Mouse (Mus musculus): ENCODE data around the gene Nelfcd. TPM values are rescaled to one million over a fixed set of nuclear protein-coding genes. Genes with fewer than 3 reads are reported as not detected.

Gene Nelfcd
- total RNA-seq, 2 experiments from 2014 or later, result 58.8 to 77.5 TPM

- peak; percentile 99 to 100 for DNase-seq (ENCODE audit: low spot score in 2 of 2)
Observed at GRCm38 (mm10) chr2:174472818-174473549, 57.4 kb downstream of the Nelfcd start, which contains the start of gene Prelid3b. Gene Prelid3b, minus strand, starts transcription at chr2:174473081.

GRCm38 (mm10) chr2:174473550-174473927 is 57.9 kb downstream of the Nelfcd start:
- no peak for DNase-seq (ENCODE audit: low spot score in 2 of 2)

Other genes with a start within 250 kb of the Nelfcd start
- gene Gnas, start 131.5 kb upstream of the Nelfcd start, total RNA-seq (2021), result 1,000 to 10,000 TPM; 3,196 to 3,475 TPM
- gene Gm20721, start 69.1 kb upstream of the Nelfcd start, total RNA-seq (2021), result 1 to 10 TPM; 4.8 to 6.4 TPM
- 10 to 100 TPM; 80.8 to 95.9 TPM for gene Ctsz, start 23.2 kb downstream of the Nelfcd start, total RNA-seq (2021)
- under 1 TPM; 0.26 to 0.52 TPM for gene Tubb1, start 34.9 kb downstream of the Nelfcd start, total RNA-seq (2021)
- gene Atp5e, start 48.3 kb downstream of the Nelfcd start, total RNA-seq (2021), result 100 to 1,000 TPM; 771 to 884 TPM
- 10 to 100 TPM; 58.9 to 62.8 TPM for gene Prelid3b, start 57.3 kb downstream of the Nelfcd start, total RNA-seq (2021)
- under 1 TPM; 0.08 to 0.10 TPM for gene Zfp831, start 227.7 kb downstream of the Nelfcd start, total RNA-seq (2021)